Mouse (Mus musculus) ES-E14 (cell line): Measurements from ENCODE around the gene Iqsec1.

Experiments
- CHD2 ChIP-seq: IDR thresholded peaks from 2 replicates; pipeline ENCODE4 v1.6.1; 2014; ENCODE audit warnings: mild to moderate bottlenecking, low read depth, low read length, inconsistent platforms
- HCFC1 ChIP-seq: IDR thresholded peaks from 2 replicates; pipeline ENCODE4 v1.6.1; 2012; ENCODE audit warnings: low read length, inconsistent platforms, borderline replicate concordance; ENCODE audit not compliant: insufficient read depth
- MAFK ChIP-seq: IDR thresholded peaks from 2 replicates; pipeline ENCODE4 v1.6.1; 2014; ENCODE audit warnings: mild to moderate bottlenecking, low read depth, low read length, inconsistent platforms; ENCODE audit not compliant: insufficient read depth
- ZC3H11A ChIP-seq: IDR thresholded peaks from 2 replicates; pipeline ENCODE4 v1.6.1; 2012; ENCODE audit warnings: low read depth, mild to moderate bottlenecking, inconsistent platforms, low read length, borderline replicate concordance
- ZNF384 ChIP-seq: IDR thresholded peaks from 2 replicates; pipeline ENCODE4 v1.6.1; 2012; ENCODE audit warnings: low read depth, low read length, inconsistent platforms

DNA sequence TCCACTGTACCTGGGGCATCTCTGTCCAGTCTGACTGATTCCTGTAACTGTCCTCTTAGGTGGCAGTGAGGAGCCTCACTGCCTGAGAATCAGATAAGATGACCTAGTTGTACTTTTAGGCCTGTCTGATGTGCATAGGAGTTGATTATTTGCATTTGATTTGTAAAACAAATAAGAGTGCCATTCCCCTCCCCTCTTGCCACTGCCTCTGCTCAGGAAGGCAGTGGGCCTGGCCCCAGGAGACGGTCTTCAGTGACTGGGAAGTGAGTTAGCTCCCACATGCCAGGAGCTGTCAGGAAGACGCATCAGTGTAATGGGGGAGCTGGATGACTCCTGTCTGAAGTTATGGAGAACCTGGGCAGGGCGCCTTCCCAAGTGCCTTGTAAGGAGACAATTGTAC lies 352.9 kb downstream of the Iqsec1 start:
- TF ChIP-seq CHD2, result no peak
- TF ChIP-seq ZC3H11A, result no peak
- TF ChIP-seq MAFK, result no peak
- no peak for TF ChIP-seq ZNF384
- no peak for TF ChIP-seq HCFC1
